Mouse (Mus musculus): ENCODE measurements around the gene Vps11.
A peak's percentile ranks its signal among the peaks of the same experiment; 100 is the strongest.
"Not testable (repeated sequence)": the region's sequence is repeated elsewhere in the genome, so short reads cannot be mapped to it uniquely, and the experiment has no call there.

The Vps11 gene

GRCm38 (mm10) chr9:44314910-44315309, 46.6 kb downstream of the Vps11 start:
- no peak for DNase-seq (ENCODE audit: low spot score)

- no peak for DNase-seq (ENCODE audit: low spot score)
Observed at GRCm38 (mm10) chr9:44314257-44314547, 47.3 kb downstream of the Vps11 start.

- DNase-seq (ENCODE audit: low spot score): no peak
Observed at GRCm38 (mm10) chr9:44313476-44314256, 47.8 kb downstream of the Vps11 start.

- DNase-seq (ENCODE audit: low spot score): no peak
Observed at GRCm38 (mm10) chr9:44311136-44312134, 50.0 kb downstream of the Vps11 start.

GRCm38 (mm10) chr9:44310750-44311135, 50.7 kb downstream of the Vps11 start:
- DNase-seq (ENCODE audit: low spot score): no peak

- no peak for DNase-seq (ENCODE audit: low spot score)
Observed at GRCm38 (mm10) chr9:44309756-44310155, 51.7 kb downstream of the Vps11 start.

- DNase-seq (ENCODE audit: low spot score): no peak
Observed at GRCm38 (mm10) chr9:44307248-44307647, 54.2 kb downstream of the Vps11 start.

- no peak for DNase-seq (ENCODE audit: low spot score)
Observed at GRCm38 (mm10) chr9:44306532-44306931, 54.9 kb downstream of the Vps11 start.

- peak; percentile 96 for DNase-seq (ENCODE audit: low spot score)
Observed at GRCm38 (mm10) chr9:44305466-44306079, 55.9 kb downstream of the Vps11 start, which contains the start of gene Hinfp. Hinfp (minus strand) TSS chr9:44305671.

GRCm38 (mm10) chr9:44300001-44300400, 61.5 kb downstream of the Vps11 start:
- DNase-seq (ENCODE audit: low spot score): not testable (repeated sequence)

Data from urinary bladder, postnatal 10 days (tissue).